Mouse (Mus musculus): ENCODE data around the gene Des.

DNA sequence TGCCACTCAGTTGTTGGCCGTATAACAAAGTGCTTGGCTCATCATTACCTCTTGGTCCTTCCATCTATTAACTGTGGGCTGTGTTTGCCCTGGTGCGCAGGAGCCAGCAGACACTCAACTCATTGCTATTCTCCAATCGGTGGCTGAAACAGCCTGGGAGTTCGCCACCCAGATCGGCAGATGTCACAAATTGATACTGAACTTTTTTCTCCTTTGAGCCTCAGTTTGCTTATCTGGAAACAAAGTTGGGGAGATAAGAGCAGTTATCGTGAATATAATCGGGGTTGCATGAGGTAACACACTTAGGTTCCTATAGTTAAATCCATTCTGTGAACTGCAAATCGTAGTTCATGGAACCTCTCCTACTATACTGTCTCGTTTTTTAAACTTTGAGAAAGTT lies 23.0 kb upstream of the Des start:
- TF ChIP-seq USF1 (IDR thresholded peaks at IDR 0.05; ENCODE audit: low read depth, low read length) (no peak), CTCF (IDR thresholded peaks at IDR 0.05 in 2 of 3, conservative IDR thresholded peaks at IDR 0.05 in 1 of 3; ENCODE audit: control insufficient read depth in 1 of 3, insufficient read depth in 1 of 3, low read depth in 2 of 3, low read length in 3 of 3, poor library complexity in 1 of 3, severe bottlenecking in 1 of 3) (no peak)
